Mouse (Mus musculus) spleen, adult 12 weeks (tissue): ENCODE data around the gene Pts.

ENCODE experiments used
- DNase-seq: peaks from one replicate; pipeline ENCODE4 v3.0.0; 2022; ENCODE audit warnings: low spot score

The Pts gene

GRCm38 (mm10) chr9:50528293-50528892, at the start of gene Pts:
Gene Pts (minus strand): TSS chr9:50528724.
- peak; percentile 91 for DNase-seq

- no peak for DNase-seq
Measured at GRCm38 (mm10) chr9:50569599-50570525, 41.3 kb upstream of the Pts start.

GRCm38 (mm10) chr9:50567881-50568280, 39.4 kb upstream of the Pts start:
- no peak for DNase-seq

- no peak for DNase-seq
Measured at GRCm38 (mm10) chr9:50567372-50567771, 38.8 kb upstream of the Pts start.

GRCm38 (mm10) chr9:50565940-50566339, 37.4 kb upstream of the Pts start:
- DNase-seq: no peak

- DNase-seq: no peak
Measured at GRCm38 (mm10) chr9:50565173-50565572, 36.6 kb upstream of the Pts start.

GRCm38 (mm10) chr9:50561918-50562360, 33.4 kb upstream of the Pts start:
- DNase-seq: no peak

GRCm38 (mm10) chr9:50561145-50561917, 32.8 kb upstream of the Pts start, which contains the start of gene Tex12:
Gene Tex12 (minus strand): TSS chr9:50561325.
- no peak for DNase-seq

GRCm38 (mm10) chr9:50555094-50555446, 26.5 kb upstream of the Pts start, which contains the start of gene Bco2:
Gene Bco2 (minus strand): TSS chr9:50555181.
- DNase-seq: no peak

- no peak for DNase-seq
Measured at GRCm38 (mm10) chr9:50554241-50555093, 25.9 kb upstream of the Pts start, which contains the start of gene Il18. Gene Il18 (plus strand): TSS chr9:50554827.

- no peak for DNase-seq
Measured at GRCm38 (mm10) chr9:50553547-50553946, 25.0 kb upstream of the Pts start.

GRCm38 (mm10) chr9:50552206-50552605, 23.7 kb upstream of the Pts start:
- no peak for DNase-seq

- no peak for DNase-seq
Measured at GRCm38 (mm10) chr9:50548936-50549335, 20.4 kb upstream of the Pts start.

GRCm38 (mm10) chr9:50547859-50548478, 19.4 kb upstream of the Pts start:
- no peak for DNase-seq

GRCm38 (mm10) chr9:50542401-50542800, 13.9 kb upstream of the Pts start:
- no peak for DNase-seq

- no peak for DNase-seq
Measured at GRCm38 (mm10) chr9:50540170-50540569, 11.6 kb upstream of the Pts start.

GRCm38 (mm10) chr9:50537295-50537694, 8.8 kb upstream of the Pts start:
- DNase-seq: no peak

- DNase-seq: no peak
Measured at GRCm38 (mm10) chr9:50536603-50537135, 8.1 kb upstream of the Pts start.

GRCm38 (mm10) chr9:50535930-50536329, 7.4 kb upstream of the Pts start:
- no peak for DNase-seq

GRCm38 (mm10) chr9:50533791-50534190, 5.3 kb upstream of the Pts start:
- DNase-seq: no peak

- peak; percentile 28 for DNase-seq
Measured at GRCm38 (mm10) chr9:50533328-50533727, 4.8 kb upstream of the Pts start.
